Mouse (Mus musculus): Measurements from ENCODE around the gene Kif21b. TPM values are rescaled to one million over a fixed set of nuclear protein-coding genes. Genes with fewer than 3 reads are reported as not detected.

Kif21b gene
- 1 to 10 TPM; 1.7 to 2.3 TPM for total RNA-seq (2021)

DNA sequence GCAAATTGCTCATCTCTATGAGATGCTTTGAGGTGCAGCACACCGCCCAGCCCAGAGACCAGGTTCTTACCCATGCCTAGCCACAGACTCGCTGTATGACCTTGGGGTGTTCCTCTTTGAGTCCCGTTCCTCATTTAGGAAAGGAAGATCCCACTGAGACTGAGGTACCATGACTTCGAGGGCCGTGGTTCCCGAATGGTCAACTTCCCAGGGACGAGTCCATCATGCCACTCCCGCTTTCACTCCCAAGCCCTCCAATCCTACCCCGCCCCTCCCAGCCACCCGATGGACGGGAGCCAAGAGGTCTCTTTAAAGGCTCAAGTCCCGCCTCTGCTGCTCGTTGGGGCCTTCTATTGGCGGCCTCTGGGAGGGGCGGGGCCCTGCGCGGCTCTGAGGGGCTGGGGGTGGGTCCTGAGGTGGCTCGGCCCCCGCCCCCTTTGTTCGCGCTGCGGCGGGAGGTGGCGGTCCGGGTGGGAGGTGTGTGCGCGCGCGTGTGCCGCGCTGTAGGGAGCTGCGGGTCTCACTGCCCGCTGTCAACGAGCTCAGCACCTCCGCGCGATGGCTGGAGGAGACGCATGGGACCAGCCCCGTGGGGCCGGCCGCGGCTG lies at the start of gene Kif21b:
Gene Kif21b (plus strand): TSS at position 439 of the 608 bp plus-strand sequence.
- DNase-seq, result peak; percentile 90

DNA sequence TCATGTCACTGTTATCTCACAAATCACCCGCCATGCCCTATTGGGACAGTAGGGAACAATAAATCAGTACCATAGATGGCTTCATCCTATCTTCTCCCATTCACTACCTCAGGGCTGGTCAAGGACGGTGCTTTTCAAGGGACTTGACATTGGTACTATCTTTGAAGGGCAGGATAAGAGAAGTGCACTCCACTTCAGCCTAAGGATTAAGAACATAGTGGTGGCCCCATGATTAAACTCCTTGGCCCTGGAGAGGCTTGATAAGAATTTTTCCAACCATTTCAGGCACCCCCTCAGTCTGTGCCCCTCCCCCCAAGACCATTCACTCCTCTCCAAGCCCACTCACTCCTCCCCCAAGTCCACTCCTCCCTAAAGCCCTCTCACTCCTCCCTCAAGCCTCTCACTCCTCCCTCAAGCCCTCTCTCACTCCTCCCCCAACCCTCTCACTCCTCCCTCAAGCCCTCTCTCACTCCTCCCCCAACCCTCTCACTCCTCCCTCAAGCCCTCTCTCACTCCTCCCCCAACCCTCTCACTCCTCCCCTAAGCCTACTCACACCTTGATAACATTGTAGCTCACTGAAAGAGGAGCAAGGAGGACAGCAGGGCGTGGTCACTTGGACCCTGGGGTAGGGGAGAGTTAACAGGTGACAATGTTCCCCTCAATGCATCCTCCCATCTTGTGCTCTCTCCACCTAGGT lies 45.1 kb upstream of the Kif21b start:
- DNase-seq, result no peak

DNA sequence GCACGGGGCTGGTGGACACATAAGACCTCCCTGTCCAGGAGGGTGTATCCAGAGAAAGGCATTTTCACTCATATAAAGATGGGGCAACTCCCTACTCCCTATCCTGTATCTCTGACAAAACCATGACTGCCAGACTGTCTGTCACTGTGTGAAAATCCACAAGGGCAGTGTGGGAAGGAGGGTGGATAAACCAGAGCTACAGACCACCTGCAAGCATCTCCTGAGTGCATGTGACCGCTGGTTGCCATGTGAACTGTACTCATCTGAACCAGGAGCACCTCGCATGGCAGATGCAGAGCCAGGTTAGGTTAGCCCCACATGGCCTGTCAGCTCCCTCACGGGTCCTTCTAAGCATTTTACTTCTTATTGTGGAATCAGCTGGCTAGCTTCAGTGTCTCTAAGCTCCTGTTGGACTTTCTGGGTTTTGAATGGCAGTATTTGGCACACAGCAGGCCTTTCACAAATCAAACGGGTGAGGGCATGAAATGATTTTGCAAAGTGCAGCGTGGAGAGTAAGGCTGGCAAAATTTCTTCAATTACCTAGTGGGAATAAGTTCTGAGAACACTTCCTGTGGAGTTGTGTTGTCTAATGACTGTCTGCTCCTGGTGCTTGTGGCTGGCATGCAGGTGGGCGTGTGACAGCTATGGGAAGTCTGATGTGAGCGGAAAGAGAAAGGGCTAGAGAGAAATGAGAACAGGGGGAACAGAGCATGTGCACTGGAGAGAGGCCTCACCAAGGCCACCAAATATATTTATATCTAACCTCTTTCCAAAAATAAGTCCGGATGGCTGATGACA lies 41.6 kb upstream of the Kif21b start:
- no peak for DNase-seq

DNA sequence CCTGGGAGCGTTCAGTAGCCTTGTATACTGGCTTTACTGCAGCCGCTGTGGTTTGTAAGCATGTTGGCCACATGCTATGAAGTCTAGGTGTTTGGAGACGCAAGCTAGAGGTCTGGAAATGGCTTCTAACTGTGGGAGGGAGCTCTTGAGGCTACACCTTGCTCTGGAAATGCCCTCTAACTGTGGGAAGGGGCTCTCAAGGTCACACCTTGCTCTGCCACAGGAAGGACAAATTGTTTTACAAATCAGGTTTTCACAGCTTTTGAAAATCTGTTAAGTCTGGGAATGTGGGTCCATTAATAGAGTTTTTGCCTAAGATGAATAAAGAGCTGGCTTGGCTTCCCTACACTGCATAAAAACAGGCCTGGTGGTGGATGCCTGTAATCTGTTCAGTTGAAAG lies 37.5 kb upstream of the Kif21b start:
- no peak for DNase-seq

DNA sequence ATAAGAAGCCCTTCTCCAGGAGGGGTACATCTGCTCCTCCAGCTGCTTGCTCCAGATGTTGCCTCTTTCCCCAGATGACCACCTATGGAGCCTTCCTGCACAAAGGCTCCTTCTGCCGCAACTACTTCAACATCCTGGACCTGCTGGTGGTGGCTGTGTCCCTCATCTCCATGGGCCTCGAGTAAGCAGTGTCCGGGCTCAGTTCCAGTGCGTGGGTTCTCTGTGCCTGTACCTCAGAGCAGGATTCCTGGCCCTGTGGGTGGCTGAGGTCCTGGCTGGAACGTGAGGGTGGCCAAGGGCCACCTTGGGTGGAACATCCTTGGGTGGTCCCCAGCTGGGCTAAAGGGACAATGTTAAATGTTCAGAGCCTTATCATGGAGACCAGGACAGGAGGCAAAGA lies 36.4 kb upstream of the Kif21b start:
- no peak for DNase-seq

DNA sequence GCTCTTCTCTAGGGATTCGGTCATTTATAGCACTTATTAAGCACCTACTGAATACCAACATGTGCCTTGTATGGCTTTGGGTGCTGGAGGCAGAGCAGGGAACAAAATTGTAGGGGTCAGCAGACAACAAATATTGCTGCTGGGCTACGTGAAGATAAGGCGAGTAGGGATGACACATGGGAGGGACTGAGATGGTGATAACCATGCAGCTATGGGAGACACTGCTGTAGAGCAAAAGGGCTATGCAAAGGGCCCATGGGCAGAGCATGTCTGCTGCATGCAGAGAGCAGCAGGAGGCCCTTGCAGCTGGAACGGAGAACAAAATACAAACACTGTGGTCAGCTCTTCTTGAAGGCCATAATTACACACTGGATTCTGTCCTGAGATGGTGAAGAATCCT lies 29.1 kb upstream of the Kif21b start:
- no peak for DNase-seq

DNA sequence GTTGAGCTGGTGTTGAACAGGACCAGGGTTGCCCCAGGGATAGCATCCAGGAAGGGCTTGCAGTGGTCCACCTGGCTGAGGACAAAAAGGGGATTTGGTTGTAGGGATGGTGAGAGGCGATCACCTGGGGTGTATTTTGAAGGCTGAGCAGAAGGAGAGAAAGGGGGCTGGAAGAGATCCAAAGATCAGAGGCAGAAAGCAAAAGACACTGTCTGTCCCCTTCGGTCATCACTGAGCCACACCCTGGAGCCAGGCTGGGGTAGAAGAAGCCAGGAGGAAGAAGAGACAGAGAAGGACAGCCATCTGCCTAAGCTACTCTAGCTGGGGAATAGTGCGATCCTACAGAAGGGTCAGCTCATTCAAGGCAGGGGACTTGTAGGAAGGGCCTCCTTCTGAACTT lies 28.6 kb upstream of the Kif21b start:
- no peak for DNase-seq

DNA sequence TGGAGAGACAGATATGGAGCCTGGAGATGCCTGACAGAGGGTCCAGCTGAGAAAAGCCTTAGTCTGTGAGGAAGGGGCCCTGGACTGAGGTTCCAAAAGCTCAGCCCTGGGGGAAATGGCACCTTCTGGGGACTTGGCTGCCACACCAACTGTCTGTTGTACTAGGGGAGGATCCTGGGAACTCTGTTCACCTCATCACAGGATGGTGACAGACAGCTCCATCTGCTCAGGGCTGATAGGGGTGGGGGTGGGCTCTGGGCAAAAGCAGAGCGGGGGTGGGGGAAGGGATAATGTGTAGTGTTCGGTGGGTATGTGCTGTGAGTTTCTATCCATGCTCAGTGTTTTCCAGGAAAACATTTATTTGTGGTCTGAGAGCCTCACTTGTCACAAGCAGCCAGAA lies 28.2 kb upstream of the Kif21b start:
- DNase-seq, result no peak

DNA sequence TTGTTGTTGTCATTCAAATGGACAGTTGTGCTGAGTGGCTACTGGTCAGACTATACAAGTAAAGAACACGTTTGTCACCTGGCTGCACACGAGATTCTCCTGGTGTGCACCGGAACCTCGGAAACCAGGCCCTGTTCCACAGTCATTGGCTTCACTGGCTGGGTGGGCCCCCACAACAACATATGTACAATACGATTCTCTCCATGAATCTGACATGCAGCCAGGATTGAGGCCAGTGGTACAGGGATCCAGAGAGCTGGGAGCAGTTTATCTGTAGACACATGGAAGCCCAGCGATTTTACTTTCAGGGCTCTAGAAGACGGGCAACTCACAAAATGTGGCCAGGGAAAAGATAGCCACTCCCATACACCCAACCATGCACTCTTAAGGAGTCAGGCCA lies 27.5 kb upstream of the Kif21b start:
- DNase-seq, result no peak

DNA sequence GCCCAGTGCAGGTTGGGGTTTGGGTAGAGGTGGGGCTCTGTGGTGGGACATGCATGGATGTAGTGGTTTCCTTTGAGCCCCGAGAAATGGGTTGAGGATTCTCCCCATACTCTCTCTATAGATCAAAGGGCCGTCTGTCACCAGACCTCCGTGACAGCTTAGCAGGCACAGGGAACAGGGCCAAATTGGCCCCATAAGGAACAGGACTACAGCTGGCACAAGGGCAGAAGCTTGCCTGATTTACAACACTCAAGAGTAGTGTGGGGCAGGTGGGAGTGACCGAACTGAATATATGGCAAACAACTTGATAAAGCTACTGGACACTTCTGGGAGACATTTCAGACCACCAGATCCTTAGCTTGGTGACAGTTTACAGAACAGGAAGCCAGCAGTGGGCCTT lies 26.4 kb upstream of the Kif21b start:
- DNase-seq, result no peak

DNA sequence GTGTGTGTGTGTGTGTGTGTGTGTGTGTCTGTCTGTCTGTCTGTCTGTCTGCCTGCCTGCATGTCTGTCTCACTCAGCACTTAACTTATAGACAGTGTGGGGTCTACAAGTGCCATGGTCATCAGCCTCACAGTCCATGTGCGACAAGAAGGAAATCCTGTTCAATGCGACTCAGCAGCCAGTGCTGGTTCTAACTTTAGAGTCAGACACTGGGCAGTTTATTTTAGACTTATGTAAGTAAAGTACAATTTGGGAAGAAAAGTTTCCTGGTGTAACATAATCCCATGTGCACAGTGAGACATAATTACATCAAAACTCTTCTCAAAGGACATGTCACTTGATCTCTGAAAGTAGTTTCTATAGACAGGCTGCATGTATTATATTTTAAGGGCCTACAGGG lies 21.7 kb upstream of the Kif21b start:
- no peak for DNase-seq

DNA sequence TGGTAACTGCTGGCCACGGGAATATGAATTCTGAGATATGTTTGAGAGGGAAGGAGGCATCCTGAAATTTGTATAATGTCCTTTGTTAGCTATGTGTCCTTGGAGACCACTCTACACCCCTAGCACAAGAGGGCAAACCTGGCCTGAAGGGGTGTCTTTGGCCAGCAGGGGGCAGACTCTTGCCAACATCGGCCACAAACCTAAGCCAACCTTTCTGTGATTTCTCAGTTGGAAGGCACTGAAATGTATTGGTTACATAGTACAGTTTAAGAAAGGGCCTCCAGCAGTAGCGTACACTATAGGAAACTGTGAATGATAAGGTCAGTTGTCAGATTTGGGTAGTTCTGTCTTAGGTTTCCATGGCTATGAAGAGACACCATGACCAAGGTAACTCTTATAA lies 15.0 kb upstream of the Kif21b start:
- DNase-seq, result peak; percentile 70

DNA sequence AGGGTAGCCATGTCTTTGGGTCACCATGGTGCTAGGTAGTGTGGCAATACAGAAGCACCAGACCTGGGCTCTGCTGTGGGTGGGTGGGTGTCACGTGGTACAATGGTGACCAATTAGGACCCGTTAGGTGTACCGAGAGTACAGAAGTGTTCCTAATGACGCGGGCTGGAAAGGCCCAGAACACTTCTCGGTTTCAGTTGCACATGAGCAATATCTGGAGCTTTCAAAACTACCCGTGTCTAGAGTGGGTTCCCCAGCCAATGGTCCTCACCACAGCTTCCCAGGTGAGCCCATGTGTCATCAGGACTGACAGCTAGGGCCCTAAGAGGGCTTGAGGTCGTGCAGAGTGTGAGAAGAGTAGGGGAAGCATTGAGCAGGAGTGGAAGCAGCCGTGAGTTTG lies 14.1 kb upstream of the Kif21b start:
- no peak for DNase-seq

DNA sequence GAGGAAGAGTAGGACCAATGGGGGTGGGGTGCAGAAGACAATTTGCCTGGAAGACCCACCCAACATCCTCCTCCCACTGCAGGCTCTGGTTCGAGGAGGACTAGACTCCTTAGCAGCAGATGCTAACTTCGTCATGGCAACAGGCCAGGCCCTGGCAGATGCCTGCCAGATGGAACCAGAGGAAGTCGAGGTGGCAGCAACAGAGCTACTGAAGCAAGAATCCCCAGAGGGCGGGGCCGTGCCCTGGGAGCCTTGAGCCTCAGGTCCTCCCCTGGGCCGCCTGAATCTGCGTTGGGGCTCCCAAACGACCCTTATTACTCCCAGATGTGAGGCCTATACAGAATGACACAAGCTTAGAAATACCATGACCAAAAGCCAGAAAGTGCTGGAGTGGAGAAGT lies 12.3 kb upstream of the Kif21b start:
- no peak for DNase-seq

DNA sequence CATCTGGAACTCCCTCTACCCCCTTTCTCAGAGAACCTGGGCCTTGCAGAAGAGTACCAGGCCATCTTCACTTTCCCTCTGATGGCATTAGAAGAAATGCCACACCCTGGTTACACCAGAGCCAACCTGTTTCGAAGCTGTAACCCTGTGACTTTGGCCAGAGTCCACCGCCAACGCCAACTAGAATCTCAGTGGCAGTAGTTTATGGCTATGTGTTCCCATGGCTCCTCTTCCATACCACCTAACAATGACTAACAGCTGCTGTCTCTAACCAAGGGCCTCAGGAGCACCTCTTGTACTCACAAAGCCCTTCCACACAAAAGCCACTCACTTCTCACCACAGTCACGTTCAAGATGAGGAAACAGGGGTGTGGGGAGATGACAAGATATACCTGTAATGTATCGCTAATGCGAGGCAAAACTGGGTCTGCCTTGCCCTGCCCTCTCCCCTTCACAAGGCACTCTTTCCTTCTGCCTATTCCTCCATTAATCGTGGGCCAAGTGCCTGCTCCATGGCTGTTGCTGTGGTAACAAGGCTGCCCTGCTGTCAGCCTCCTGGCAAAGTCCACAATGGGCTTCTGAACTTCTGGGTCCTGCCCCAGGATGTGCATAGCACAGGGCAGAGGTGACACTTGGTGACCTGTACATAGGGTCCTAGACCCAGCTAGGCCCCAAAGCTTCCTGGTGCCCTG lies 11.5 kb upstream of the Kif21b start:
- no peak for DNase-seq

DNA sequence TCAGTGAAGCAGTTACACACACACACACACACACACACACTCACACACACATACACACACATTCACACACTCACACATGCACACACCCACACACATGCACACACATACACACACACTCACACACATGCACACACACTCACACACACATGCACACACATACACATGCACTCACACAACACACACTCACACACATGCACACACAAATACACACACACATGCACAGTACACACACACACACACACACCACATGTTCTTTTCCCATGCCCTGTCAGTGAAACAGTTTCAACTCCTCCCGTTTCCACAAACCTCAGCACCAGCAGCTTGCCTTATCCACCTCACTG lies 11.0 kb upstream of the Kif21b start:
- no peak for DNase-seq

DNA sequence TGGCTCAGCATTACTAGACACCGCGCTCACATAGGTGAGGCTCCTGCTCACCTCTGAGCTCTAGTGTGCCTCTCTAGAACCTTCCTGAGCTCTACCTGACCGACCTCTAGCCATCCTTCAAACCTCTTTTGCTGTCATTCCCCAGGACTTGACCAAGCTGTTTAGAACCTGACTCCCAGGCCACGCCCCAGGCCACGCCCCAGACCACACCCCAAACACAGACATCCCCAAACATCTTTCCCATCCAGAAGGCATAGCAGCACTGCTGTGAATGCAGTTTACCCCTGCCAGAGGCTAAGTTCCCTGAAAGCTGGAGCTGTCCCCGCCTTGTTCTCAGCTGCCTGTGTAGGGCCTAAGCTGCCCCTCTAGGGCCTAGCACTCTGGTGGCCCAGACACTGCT lies 10.4 kb upstream of the Kif21b start:
- DNase-seq, result no peak

DNA sequence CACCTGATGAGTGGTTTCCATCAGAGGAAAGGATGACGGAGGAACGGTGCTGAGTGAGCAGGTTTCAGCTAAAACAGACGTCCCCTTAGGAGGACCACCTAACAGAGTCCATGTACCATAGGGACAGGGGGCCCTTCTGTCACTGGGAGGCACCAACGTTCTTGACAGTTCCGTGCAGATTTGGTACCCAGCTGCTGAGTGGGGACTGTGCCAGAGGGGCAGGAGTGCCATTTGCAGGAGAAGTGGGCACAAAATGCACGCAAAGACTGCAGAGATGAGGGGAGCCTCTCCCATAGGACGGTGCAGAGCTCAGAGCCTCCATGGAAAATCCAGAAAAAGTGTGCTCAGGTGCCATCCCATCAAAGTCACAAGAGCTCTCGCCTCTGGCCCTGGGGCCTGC lies 9.2 kb upstream of the Kif21b start:
- no peak for DNase-seq

DNA sequence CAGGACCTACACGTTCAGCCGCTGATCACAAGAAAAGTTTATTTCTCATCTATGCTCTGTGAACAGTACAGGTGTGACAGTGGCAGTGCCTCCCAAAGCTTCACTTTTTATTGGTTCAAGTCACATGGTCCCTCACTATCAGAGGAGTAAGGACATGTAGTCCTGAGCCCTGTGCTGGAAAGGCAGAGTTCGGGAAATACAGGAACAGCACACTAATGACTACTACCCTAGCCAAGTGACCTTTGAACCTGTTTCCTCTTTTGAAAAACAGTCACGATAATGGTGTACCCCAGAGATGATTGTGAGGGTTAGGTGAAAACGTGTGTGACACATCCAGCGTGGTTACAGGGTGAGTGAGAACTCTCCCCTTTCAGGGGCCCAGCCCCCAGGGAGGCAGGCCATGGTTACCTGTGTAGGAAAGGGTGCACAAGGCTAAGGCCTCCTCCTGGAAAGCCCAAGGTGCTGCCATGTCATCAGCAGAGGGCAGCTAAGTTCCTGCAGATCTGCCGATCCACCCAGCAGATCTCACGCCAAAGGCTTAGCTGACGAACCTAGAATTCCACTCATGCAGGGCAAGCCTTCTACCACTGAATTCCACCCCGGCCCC lies 4.9 kb upstream of the Kif21b start:
- DNase-seq, result no peak

DNA sequence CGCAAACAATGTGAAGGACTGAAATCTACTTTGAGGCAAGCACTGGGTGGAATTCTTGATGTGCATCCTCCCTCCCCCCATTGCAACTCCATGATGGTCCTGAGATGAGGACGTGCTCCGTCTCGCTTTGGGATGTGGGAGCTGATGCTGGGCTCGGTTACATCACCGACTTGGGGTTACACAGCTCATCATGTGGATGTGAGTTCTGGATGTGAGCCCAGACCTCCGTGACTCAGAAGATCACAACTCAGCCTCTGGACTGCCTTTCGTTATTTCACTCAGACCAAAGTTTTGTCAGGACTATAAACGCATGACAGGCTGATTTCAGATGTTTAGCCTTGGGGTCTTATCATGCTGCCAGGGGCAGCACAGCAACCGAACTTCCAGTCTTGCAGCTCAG lies 4.3 kb upstream of the Kif21b start:
- DNase-seq, result peak; percentile 69

DNA sequence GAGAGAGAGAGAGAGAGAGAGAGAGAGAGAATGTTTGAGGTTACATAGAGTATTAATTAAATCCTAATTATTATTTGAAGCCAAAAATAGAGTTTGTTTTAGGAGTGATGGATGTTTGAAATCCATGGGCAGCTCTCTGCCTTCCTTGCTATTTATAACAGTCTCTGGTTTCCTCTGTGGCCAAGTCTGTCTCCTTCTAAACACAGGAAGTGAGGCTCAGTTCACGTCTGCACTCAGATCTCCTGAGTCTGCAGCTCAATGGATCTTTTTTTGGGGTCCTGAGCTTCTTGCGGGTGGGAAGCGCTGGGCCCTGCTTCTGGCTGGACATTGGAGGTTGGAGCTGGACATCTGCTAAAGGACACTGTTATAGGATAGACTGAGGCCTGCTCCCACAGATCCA lies 3.3 kb upstream of the Kif21b start:
- no peak for DNase-seq

DNA sequence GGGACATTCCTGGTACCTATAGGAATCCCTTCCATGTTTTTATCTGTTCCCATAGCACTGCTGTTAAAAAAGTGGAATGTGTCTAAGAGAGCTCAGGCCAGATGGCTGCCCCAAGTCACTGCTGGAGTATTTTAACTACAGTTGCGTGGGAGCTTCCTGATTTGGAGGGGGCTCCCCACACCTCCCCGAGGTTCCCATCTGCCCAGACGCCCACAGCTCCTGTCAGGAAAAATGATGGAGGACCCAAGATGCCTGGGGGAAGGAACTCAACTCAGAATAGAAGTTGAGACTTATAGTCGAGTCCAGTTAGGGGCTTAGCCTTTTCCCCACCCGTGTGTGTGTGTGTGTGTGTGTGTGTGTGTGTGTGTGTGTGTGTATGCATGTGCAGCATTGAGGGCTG lies 2.8 kb upstream of the Kif21b start:
- no peak for DNase-seq

All from heart, postnatal 4 days (tissue).